Mouse (Mus musculus): Measurements from ENCODE around the gene Prss56. TPM values are rescaled to one million over a fixed set of nuclear protein-coding genes. Genes with fewer than 3 reads are reported as not detected.
A peak's percentile ranks its signal among the peaks of the same experiment; 100 is the strongest.

Prss56 gene
- polyA plus RNA-seq, 1 experiment from 2014 or later, result not detected

GRCm38 (mm10) chr1:87205502-87205901, 22.4 kb downstream of the Prss56 start:
- no peak for ATAC-seq (ENCODE audit: low FRiP score, low TSS enrichment)
- H3K4me2 ChIP-seq (replicated peaks; ENCODE audit: low read depth), result no peak overlapping the region
- H3K9ac ChIP-seq (ENCODE audit: low read length), result no peak overlapping the region
- H3K9me3 ChIP-seq (ENCODE audit: control insufficient read depth, low read length), result no peaks in the 10 kb centered on the region
- no peak overlapping the region for H3K4me3 ChIP-seq (ENCODE audit: low read depth, low read length)
- H3K27ac ChIP-seq (replicated peaks), result no peak overlapping the region
- H3K4me1 ChIP-seq (replicated peaks; ENCODE audit: control insufficient read depth, insufficient read depth), result no peaks in the 10 kb centered on the region
- no peaks in the 10 kb centered on the region; the same call in 1 of the 2 replicates for H3K27me3 ChIP-seq (ENCODE audit: control insufficient read depth, insufficient read depth, low read length)
- no peaks in the 10 kb centered on the region for H3K36me3 ChIP-seq (ENCODE audit: control insufficient read depth, insufficient read depth, low read length)
- DNase-seq (ENCODE audit: low spot score), result no peak
- no peak for TF ChIP-seq EP300 (optimal IDR thresholded peaks at IDR 0.05)
- TF ChIP-seq CTCF (IDR thresholded peaks at IDR 0.05; ENCODE audit: low read depth), result no peak
- 30% methylated on average over 3 of the region's 3 CpGs for WGBS

GRCm38 (mm10) chr1:87206339-87206738, 23.2 kb downstream of the Prss56 start:
- Histone ChIP-seq H3K4me2 (replicated peaks; ENCODE audit: low read depth) (no peak overlapping the region), H3K27ac (replicated peaks) (no peak overlapping the region), H3K4me1 (replicated peaks; ENCODE audit: control insufficient read depth, insufficient read depth) (no peaks in the 10 kb centered on the region), H3K36me3 (ENCODE audit: control insufficient read depth, insufficient read depth, low read length) (no peaks in the 10 kb centered on the region), H3K27me3 (ENCODE audit: control insufficient read depth, insufficient read depth, low read length) (no peaks in the 10 kb centered on the region; the same call in 1 of the 2 replicates), H3K9ac (ENCODE audit: low read length) (no peak overlapping the region), H3K4me3 (ENCODE audit: low read depth, low read length) (no peak overlapping the region), H3K9me3 (ENCODE audit: control insufficient read depth, low read length) (no peaks in the 10 kb centered on the region)
- DNase-seq (ENCODE audit: low spot score), result peak; percentile 50
- peak; percentile 57 for TF ChIP-seq CTCF (IDR thresholded peaks at IDR 0.05; ENCODE audit: low read depth)
- TF ChIP-seq EP300 (optimal IDR thresholded peaks at IDR 0.05), result no peak
- no peak for ATAC-seq (ENCODE audit: low FRiP score, low TSS enrichment)
- WGBS, result 23% methylated on average over 17 of the region's 17 CpGs

- 80% methylated on average over 4 of the region's 4 CpGs for WGBS
- Histone ChIP-seq H3K4me3 (ENCODE audit: low read depth, low read length) (no peak overlapping the region), H3K9me3 (ENCODE audit: control insufficient read depth, low read length) (no peaks in the 10 kb centered on the region), H3K27me3 (ENCODE audit: control insufficient read depth, insufficient read depth, low read length) (no peaks in the 10 kb centered on the region; the same call in 1 of the 2 replicates), H3K27ac (replicated peaks) (no peak overlapping the region), H3K4me2 (replicated peaks; ENCODE audit: low read depth) (no peak overlapping the region), H3K9ac (ENCODE audit: low read length) (no peak overlapping the region), H3K4me1 (replicated peaks; ENCODE audit: control insufficient read depth, insufficient read depth) (peaks cover 10% of the 10 kb centered on the region; the same call in 1 of the 2 replicates), H3K36me3 (ENCODE audit: control insufficient read depth, insufficient read depth, low read length) (no peaks in the 10 kb centered on the region)
- no peak for ATAC-seq (ENCODE audit: low FRiP score, low TSS enrichment)
- DNase-seq (ENCODE audit: low spot score), result no peak
- TF ChIP-seq EP300 (optimal IDR thresholded peaks at IDR 0.05), result no peak
- no peak for TF ChIP-seq CTCF (IDR thresholded peaks at IDR 0.05; ENCODE audit: low read depth)
Measured at GRCm38 (mm10) chr1:87211431-87211830, 28.3 kb downstream of the Prss56 start.

- H3K27me3 ChIP-seq (ENCODE audit: control insufficient read depth, insufficient read depth, low read length), result no peaks in the 10 kb centered on the region
- TF ChIP-seq CTCF (IDR thresholded peaks at IDR 0.05; ENCODE audit: low read depth) (peak; percentile 32; the same call in 1 of the 2 replicates), EP300 (optimal IDR thresholded peaks at IDR 0.05) (no peak)
- 1% methylated on average over 69 of the region's 99 CpGs for WGBS
Measured at GRCm38 (mm10) chr1:87213735-87214704, 30.9 kb downstream of the Prss56 start, which contains the start of gene Eif4e2. Gene Eif4e2 (plus strand): TSS chr1:87213914.

GRCm38 (mm10) chr1:87214748-87215147, 31.6 kb downstream of the Prss56 start:
- H3K9ac ChIP-seq (ENCODE audit: low read length), result peak overlapping the region; percentile 98
- peak overlapping the region; percentile 71 for H3K4me3 ChIP-seq (ENCODE audit: low read depth, low read length)
- no peaks in the 10 kb centered on the region for H3K27me3 ChIP-seq (ENCODE audit: control insufficient read depth, insufficient read depth, low read length)
- peaks cover 10% of the 10 kb centered on the region; the same call in 1 of the 2 replicates for H3K4me1 ChIP-seq (replicated peaks; ENCODE audit: control insufficient read depth, insufficient read depth)
- TF ChIP-seq CTCF (IDR thresholded peaks at IDR 0.05; ENCODE audit: low read depth) (no peak), EP300 (optimal IDR thresholded peaks at IDR 0.05) (no peak)
- H3K4me2 ChIP-seq (replicated peaks; ENCODE audit: low read depth), result peak overlapping the region; percentile 76
- ATAC-seq (ENCODE audit: low FRiP score, low TSS enrichment) (no peak), DNase-seq (ENCODE audit: low spot score) (no peak)
- no peaks in the 10 kb centered on the region for H3K9me3 ChIP-seq (ENCODE audit: control insufficient read depth, low read length)
- H3K36me3 ChIP-seq (ENCODE audit: control insufficient read depth, insufficient read depth, low read length), result peaks cover 1% of the 10 kb centered on the region
- 4% methylated on average over 4 of the region's 4 CpGs for WGBS
- peak overlapping the region; percentile 100 for H3K27ac ChIP-seq (replicated peaks)

More at GRCm38 (mm10) chr1:87213735-87214704, 30.9 kb downstream of the Prss56 start, which contains the start of gene Eif4e2:
- Histone ChIP-seq H3K9ac (ENCODE audit: low read length) (peak within 1 kb of the TSS; percentile 98), H3K36me3 (ENCODE audit: control insufficient read depth, insufficient read depth, low read length) (no peaks in the 10 kb centered on the region), H3K4me3 (ENCODE audit: low read depth, low read length) (peak within 1 kb of the TSS; percentile 71), H3K27ac (replicated peaks) (peak within 1 kb of the TSS; percentile 100), H3K9me3 (ENCODE audit: control insufficient read depth, low read length) (no peaks in the 10 kb centered on the region), H3K4me1 (replicated peaks; ENCODE audit: control insufficient read depth, insufficient read depth) (peaks cover 10% of the 10 kb centered on the region; the same call in 1 of the 2 replicates), H3K4me2 (replicated peaks; ENCODE audit: low read depth) (peak within 1 kb of the TSS; percentile 76)
- ATAC-seq (ENCODE audit: low FRiP score, low TSS enrichment), result peak; percentile 97
- DNase-seq (ENCODE audit: low spot score), result peak; percentile 96
